Mouse (Mus musculus): ENCODE results near the gene Id1.

DNA sequence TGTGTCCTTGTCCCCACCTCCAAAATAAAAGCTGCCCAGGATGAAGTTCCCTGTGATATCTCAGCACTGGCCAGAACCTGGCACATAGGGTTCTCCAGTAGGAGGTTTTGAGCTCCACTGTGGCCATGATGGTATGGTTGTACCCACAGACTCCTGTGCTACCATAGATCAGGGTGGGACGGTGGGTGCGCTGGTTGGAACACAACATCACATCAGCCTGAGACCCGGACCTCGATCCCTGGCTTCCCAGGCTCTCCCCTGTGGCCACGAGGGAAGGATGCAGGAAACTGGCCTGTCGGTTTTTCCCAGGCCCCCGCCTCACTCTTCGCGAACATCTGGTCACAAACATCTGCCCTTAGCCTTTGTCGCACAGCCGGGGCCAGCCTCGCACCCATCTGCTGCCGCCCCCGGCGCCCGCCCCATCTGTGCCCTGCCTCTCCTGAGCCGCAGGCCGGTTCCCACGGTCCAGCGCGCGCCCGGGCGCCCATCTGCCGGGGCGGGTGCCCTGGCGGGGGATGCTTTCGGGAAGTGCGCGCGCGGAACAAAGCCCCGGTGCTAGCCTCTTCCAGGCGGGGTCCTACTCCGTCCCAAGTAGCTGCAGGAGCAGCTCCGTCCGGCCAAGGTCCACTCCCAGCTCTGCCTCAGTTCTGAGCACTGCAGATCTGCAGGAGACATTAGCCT is 12.3 kb upstream of the Id1 start:
- TF ChIP-seq CTCF (IDR thresholded peaks at IDR 0.05; ENCODE audit: borderline replicate concordance, insufficient read depth, low read length) = no peak
- no peak for TF ChIP-seq POLR2A (IDR thresholded peaks at IDR 0.05; ENCODE audit: low read depth, low read length)

All from embryonic fibroblast, embryonic 13.5 days (primary cell).